Mouse (Mus musculus) ES-CJ7 (cell line): ENCODE results near the gene Bcas3.

Source experiments
- DNase-seq: peaks from one replicate; pipeline ENCODE4 v3.0.0; 2011; ENCODE audit warnings: low read depth, low spot score

The Bcas3 gene

DNA sequence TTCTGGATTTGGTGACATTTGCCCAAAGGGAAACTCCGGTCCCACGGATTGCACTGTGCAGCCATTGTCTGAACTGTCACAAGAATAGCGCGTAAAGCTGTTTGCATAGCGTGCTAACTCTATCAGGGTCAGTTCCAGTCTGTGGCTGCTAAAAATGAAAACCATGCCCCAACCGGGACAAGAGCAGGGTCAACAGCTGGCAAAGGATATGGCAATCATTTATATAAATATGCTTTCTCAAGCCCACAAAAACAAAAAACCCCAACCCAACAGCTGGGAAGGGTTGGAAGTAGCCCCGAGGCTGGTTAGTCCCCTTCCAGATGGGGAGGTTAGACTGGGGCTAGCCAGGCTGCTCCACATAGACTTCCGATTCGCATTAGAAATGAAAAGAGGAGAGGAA, 314.8 kb downstream of the Bcas3 start:
- no peak for DNase-seq

DNA sequence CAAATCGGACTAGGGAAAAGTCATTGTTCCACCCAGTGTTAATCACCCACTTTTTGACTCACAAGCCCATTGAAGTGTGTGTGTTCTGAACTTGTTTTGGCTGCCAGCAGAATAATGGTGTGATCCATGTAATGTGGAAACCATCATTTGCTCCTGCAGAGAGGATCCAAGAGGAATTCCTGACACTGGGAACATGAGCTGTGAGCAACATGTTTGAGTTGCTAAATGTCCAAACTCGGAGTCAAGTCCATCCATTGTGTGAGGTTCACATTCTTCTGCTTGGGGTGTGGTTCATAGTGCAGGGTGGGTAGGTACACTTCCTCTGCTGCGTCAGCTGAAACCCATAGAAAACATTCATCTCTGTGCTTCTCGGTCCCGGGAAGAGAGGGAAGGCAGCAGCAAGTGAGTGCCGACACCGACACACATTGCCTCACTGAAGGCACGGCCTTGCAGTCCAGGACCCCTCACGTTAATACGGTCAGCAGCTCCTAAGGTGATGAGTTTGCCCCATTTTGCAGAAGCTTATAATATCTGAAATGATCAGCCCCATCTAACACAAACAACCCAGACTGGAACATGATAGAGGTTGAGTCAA, 320.0 kb downstream of the Bcas3 start:
- DNase-seq = no peak

DNA sequence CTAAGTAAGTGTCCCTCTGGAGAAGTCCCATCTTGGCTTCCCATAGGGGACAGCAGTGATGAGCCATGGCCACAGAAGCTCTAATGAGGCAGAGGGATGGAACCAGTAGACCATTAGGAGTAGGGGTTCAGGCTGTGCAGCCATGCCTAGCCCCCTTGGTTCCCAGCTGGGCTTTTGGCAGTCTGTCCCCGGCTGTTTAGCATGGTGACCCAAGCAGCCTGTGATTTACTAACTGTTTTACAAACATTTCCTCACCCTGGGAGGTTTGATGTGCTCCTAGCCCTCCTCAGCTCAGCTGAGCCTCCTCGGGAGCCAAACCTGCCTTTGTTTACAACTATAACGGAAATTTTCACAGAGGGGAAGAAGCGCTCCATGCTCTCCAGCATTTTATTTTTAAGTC, 322.3 kb downstream of the Bcas3 start:
- no peak for DNase-seq

DNA sequence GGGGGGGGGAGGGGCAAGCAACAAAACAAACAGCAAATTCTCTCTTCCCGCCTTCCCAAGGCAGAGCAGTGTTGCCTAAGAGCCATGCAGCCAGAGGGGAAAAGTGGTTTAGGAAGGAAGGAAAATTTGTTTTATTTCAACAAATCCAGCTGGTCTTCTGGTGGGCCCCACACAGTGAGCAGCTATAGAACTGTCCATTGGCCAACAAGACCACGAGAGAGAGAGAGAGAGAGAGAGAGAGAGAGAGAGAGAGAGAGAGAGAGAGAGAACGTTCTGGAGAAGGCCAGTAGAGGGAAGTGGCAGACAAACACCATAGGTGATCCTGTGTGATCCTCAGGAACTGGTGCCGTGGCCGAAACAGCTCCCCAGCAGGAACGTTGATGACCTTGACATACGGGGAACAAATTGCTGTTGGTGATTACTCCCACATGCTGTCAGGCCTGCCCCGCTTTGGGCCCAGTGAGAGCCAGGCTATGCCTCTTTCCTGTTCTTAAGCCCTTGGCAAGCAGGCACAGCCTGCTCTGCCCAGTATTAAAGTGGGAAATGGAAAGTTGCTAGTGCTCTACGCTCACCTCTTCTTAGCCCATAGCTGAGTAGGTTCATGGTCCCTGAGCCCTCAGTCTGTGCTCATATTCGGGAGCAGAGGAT, 323.5 kb downstream of the Bcas3 start:
- no peak for DNase-seq

DNA sequence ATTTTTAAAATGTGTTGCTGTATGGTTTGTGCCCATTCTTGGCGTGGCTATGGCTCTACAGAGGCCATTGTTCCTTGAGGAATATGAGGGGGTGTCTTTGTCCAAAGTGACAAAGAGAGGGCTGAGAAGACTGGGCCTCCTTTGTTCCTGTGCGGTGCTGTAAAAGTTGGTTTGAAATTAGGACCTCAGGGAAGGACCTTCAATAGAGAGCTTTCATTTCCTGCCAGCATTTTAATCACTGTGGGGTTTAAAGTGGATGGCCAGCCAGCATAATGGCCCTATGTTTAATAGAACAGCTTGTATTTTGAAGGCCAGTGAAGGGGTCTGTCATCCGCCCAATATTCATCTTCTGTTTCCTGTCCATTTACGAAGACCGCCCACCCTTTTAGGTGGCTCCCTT, 325.7 kb downstream of the Bcas3 start:
- DNase-seq = no peak

DNA sequence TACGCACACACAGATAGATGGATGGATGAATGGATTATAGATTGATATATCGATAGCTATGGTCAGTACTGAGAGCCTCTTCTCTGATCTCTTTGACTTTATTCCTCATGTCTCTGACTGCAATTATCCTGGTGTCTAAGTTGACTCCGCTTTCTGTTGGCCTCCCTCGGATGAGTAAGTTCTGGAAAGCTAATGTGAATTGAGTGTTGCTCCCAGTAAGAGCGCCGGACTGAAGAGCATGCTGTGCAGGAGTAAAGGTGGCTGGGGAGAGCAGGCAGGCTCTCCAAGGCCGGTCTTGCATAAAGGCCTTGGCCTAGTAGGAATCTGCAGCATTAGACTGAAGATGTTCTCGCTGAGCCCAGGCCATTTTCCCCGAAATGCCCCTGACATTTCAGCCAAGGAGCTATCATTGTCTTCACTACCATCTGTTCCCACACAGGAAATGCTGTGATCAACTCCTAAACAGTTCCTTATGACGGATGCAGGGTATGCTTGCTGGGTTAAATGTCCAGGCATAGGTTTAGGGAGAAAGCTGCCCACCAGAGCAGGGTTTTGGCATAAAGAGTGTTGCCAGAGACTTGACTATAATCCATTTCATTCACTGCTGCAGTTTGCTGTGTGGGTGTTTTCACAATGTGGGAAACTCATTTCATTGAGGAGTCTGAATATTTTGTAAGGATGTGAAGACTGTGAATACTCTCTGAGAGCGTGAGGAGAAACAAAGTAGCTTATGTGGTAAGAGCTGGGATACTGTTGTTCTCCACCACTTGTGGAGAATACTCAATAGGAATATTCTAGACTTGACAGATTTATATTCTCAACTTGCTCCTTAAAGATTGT, 328.8 kb downstream of the Bcas3 start:
- no peak for DNase-seq

DNA sequence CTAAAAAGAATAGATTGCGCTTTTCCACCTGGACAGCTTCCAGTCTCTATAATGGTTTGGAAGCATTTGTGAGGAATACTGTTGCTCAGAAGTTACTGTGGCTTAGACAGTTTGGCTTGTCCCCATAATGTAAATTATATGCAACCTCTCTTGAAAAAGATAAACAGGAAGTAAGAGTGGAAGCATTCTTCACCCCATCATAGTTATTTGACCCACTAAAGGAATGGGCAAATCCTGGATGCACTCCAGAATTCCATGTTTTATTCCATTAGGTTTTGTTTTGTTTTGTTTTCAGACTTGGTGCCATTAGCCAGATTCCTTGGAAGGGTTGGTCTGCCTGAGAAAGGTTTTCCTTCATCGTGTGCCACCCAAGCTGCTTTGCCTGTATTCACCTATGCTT, 332.0 kb downstream of the Bcas3 start:
- DNase-seq = no peak

DNA sequence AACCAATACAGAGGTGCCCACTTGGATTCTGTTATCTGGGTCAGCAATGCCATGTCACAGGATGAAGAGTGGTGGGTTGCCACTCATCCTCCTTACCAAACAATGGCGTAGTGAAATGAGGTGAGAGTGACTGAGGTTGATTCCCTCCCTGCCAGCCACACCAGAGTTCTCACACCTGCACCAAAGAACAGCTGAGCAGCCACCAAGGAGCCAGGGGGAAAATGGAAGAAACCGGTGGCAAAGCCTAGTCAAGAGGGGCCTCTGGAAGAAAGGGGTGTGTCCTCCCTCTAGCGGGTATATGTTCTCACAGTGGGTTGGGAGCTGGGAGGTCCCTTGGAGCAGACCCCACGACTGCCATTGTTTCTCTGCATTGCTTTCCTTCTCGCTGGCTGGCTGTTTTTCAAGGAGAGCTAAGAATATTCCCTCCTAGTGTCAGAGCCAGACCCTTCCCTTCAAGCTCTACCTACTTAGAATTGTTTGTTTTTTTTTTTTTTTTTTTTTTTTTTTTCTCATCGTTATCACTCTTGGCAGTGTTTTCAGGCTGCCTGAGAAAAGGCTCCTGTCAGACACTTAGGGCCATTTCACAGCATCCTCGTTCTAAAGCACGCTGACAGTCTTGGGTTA, 335.0 kb downstream of the Bcas3 start:
- DNase-seq = no peak

DNA sequence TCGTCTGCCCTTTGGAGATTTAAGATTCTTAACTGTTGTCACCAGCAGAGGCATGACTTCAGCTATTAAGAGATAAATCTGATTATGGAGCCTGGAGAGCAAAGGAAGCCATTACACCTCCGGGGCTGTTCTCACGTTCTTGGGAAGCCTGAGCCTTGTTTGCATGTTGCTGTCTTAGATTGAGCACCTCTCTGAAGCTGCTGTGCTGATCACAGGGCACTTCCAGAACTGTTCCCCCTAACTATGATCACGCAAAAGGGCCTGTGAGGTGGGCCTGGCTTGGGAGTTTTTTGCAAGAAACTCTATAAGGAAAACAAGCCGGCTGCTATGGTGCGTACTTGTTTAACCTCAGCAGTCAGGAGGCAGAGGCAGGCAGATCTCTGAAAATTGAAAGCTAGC, 335.5 kb downstream of the Bcas3 start:
- DNase-seq = no peak

DNA sequence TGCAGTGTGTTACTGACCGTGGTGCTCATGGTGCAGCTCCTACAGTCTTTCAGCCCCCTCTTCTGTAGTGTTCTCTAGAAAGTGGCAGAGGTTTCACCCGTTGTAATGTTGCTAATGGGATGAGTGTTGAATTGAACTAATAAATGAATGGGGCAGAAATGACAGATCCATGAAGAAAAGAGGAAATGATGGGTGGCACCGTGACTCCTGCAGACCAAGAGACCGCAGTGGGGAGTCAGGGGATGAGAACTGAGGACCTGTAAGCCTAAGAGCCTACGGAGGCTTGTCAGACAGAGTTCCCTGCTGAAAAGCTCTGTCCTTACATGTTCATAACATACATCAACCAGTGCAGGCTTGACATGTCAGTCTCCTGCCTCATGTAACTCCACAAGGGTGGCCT, 336.3 kb downstream of the Bcas3 start:
- no peak for DNase-seq

DNA sequence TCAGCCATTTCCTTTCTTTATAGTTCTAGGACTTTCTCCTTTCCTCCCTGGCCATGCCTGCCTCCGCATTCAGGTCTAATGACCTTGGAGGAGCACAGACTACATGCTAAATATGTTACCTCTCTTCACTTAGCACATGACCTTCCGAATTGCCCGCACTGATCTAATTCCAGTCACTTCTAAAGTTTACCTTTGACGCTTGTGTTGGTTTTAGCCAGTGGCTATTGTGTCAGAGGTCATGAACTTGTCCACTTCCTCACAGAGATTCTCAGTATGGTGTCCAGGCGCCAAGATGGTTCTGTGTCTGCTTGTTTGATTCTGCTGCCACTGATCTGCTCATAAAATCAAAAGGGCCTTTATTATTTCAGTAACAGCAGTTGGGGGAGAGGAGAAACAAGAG, 338.3 kb downstream of the Bcas3 start:
- no peak for DNase-seq

DNA sequence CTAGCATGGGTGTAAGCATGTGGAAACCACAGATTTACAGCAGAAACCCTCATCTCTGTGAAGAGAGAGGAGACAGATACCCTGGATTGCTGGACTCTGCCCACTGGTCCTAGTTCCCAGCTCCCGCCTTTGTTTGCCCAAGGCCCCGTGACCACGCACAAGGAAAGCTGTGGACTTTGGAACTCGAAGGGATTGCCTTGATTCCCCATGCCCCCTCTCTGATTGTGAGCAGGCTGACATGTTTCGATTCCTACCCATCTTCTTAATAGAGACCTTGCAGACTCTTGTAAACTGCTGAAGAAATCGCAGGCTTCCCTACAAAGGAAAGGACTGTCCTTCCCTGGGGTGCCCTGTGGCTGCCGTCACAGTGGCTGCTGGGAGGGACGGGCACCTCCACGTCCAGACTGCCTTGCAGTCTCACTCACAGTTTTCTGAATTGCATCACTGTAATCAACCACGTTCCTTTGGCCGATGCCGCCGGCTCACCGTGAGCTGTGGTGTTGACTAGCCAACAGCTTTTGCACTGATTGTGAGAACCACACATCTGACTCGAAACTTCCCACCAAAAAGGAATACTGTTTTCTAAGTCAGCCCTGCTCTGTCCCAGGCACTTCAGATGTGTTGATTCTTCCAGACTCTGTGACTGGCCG, 342.8 kb downstream of the Bcas3 start:
- DNase-seq = no peak

DNA sequence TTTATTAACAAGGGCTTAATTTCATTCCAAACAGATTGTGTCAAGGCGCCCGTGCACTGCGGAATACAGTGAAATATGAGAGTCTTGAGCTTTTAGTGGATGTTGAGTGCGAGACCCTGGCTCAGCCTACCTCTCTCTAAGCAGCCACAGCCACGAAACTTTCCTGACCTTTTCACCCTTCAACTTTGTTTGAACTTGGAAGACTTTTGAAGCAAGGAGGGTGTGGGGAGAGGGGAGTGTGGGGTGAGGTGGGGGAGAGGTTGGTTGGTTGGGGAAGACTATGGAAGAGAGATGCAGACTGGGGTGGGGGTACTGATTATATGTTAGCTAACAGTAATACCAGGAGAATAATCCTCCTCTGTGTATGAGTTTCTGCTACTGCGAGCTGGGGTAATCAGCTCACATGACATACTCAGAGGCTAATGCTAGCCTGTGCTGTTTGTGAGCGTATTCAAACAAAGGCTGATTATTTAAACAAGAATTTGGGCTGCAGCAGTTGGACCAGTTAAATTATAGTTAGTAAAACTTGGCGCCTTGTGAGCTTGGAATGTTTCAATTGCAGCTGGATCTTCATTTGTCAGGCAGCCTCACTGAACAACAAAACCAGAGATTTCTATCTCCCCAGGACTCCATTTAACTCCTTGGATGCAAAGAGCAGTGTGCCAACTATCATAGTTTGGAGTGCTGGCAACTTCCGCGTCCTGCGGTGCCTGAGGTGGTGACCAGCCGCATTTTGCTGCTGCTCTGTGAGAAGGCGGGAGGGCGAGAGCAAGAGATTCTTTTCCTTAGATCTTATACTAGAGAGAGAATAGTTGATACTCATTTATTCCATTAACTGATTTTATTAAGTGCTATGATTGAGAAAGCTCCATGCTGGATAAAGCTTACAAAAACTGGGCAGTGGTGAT, 343.8 kb downstream of the Bcas3 start:
- DNase-seq = no peak

DNA sequence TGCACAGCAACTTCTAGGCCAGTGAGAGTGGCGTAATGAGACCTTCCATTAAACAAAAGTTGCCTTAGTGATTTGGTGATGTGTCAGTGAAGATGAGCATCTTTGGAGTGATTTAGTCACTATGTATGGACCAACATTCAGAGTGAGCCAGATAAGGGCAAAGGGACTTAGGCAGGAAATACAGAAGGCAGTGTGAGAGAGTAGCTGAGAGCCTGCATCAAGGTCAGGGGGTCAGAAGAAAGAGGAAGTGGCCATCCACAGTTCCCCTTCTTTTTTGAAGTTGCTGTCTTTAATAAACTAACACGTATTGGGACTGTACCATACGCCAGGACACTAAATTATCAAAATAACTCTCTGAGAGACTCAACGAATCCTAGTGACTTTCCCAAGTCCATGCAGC, 344.5 kb downstream of the Bcas3 start:
- no peak for DNase-seq

DNA sequence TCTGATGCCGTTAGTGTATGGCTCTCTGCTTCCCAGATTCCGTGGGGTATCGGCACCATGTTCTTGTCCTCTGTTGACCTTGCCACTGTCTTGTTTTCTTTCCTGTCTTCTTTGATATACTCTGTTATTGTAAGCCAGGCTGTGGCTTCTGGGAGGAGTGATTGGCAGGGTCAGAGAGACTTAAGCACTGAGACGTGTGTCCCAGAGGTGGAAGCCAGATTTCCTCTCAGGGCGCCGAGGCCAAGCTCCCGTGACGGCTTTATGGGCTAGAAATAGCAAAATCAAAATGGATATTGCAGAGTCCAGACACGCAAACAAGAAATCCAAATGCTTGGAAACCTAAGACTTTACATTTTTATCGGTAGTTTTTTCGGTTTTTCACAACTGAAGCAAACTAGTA, 345.3 kb downstream of the Bcas3 start:
- no peak for DNase-seq

DNA sequence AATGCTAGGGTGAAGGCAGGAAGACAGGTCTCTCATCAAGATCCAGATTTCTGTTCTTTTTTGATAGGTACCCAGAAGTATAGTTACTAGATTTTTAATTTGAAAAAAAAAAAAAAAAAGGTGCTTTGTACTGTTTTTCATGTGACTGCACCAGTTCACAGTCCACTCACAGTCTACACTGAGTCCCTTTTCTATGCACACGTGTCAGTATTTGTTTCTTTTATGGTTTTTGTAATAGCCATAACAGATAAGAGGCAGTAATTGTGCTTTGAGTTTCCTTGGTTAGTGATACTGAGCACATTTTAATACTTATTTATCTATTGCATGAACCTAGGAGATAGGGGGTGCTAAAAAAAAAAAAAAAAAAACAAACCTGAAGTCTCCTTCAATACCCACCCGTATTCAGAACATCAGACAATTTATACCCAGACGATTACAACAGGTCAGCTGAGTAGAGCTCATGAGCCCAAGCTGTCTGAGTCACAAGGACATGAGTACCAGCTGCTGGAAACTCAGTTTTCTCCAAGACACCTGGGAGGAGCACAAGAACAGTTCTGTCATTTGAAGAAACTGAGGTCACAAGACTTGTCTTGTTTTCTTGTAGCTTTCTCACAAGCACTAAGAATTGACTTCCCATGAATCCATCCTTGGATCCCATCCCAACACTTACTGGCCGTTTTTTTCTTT, 351.2 kb downstream of the Bcas3 start:
- DNase-seq = no peak

DNA sequence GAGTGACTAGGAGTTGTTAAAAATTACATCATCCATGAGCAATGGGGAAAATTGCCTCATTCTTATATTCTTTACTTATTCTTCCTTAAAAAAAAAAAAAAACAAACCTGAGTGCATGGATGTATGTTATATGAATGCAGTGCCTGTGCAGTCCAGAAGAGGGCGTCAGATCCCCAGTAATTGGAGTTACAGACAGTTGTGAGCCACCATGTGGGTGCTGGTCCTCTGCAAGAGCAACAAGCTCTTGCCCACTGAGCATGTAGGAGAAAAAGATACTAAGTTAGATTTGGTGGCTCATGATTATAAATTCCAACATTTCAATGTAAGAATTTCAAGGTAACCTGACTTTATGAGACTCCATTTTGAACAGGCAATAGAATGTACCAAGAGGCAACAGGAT, 353.7 kb downstream of the Bcas3 start:
- peak; percentile 66 for DNase-seq

DNA sequence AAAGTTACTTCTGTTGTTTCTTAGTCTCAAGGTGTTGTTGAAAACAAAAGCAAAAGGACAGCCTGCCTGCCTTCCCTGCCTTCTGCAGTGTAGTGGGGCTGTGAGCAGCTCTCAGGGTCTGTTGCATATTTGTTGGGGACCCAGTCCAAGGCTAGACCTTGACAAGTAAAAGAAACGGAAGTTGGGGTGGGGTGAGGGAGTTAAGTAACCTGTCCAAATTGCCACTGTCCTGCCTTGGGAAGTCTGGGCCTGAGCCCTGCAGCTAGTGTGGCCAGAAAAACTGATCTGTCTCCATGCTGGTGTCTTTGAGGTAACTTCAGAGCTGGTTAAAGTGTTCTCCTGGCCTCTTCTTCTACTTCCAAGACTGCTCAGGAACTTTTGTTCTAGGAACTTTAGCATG, 354.5 kb downstream of the Bcas3 start:
- DNase-seq = no peak

DNA sequence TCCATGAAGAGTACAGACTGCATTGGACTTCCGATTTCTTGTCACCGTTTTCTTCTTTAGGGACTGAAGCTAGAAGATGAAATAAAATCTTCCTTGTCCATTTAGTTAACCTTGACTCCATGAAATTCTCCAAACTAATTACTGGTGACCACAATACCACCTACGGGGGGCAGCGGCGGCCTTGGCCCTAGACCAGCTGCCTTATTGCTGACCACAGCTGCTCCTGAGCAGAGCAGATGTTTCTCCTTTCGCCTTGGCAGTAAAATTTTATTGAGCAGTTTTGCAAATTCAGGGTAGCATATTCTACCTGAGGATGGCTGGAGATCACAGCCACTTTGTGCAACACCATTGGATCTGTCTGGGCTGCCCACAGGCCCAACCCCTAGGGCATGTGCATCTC, 356.2 kb downstream of the Bcas3 start:
- DNase-seq = no peak

DNA sequence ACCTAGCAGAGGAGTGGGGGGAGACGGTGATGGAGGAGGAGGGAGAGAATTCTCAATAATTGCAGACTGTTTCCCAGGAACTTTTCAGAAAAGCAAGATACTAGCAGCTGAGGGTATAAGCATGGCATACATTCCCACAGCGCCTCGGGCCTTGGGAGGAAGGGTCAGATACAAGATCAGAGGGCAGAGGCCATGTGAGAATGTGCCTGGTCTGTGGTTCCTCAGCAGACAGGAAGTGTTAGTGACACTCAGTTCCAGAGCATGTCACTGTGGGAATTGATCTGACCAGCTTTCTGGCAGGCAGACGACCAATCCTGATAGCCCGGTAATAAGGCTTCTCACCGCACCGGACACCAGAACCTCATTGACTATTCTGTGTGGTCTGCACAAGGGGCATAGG, 357.2 kb downstream of the Bcas3 start:
- no peak for DNase-seq
